In genomic region chr17:62717426-62718131, GRCm38 (mm10) we compare ENCODE assay signal across 22 mouse cellular contexts.
A peak's percentile ranks its signal among the peaks of the same experiment; 100 is the strongest.
DNase-seq lines count a peak whose midpoint lies in the region; ATAC-seq and TF ChIP-seq lines count a peak whose summit lies in the region.
"Had no signal": no experiment of that assay in that cellular context is flagged by ENCODE, and none has a peak within 500 bp of the region (broad histone marks: within the 10 kb centered on the region; RNA-seq: fewer than 3 reads in every experiment).

No protein-coding gene starts in this region.

- no peak overlapping the region for H3K4me2 ChIP-seq in embryonic facial prominence, embryonic 14.5 days (ENCODE audit: low read depth, low read length)
- no peak overlapping the region for H3K4me2 ChIP-seq in hindbrain, embryonic 13.5 days
- no peak overlapping the region for H3K4me2 ChIP-seq in hindbrain, postnatal 0 days (ENCODE audit: low read depth, low read length)
- H3K4me2 ChIP-seq in midbrain, embryonic 13.5 days (replicated peaks): no peak overlapping the region
- peak overlapping the region; percentile 30 for H3K4me2 ChIP-seq in neural tube, embryonic 15.5 days
- H3K4me2 ChIP-seq: embryonic facial prominence, embryonic 13.5 days; liver, embryonic 15.5 days; lung, embryonic 15.5 days; stomach, embryonic 15.5 days had no signal

- H3K9me3 ChIP-seq in embryonic facial prominence, embryonic 14.5 days (ENCODE audit: control insufficient read depth, low read length): no peaks in the 10 kb centered on the region
- no peaks in the 10 kb centered on the region for H3K9me3 ChIP-seq in embryonic facial prominence, embryonic 10.5 days
- no peaks in the 10 kb centered on the region for H3K9me3 ChIP-seq in hindbrain, embryonic 13.5 days
- no peaks in the 10 kb centered on the region for H3K9me3 ChIP-seq in hindbrain, postnatal 0 days (ENCODE audit: low read length)
- H3K9me3 ChIP-seq in midbrain, embryonic 13.5 days: no peaks in the 10 kb centered on the region
- H3K9me3 ChIP-seq in neural tube, embryonic 15.5 days (replicated peaks): no peaks in the 10 kb centered on the region
- H3K9me3 ChIP-seq: embryonic facial prominence, embryonic 13.5 days; limb, embryonic 10.5 days; liver, embryonic 15.5 days; lung, embryonic 15.5 days; stomach, embryonic 15.5 days had no signal

- no peak overlapping the region for H3K9ac ChIP-seq in embryonic facial prominence, embryonic 14.5 days (ENCODE audit: low read depth, low read length)
- H3K9ac ChIP-seq in hindbrain, embryonic 13.5 days: no peak overlapping the region
- H3K9ac ChIP-seq in hindbrain, postnatal 0 days (replicated peaks; ENCODE audit: low read length): no peak overlapping the region
- no peak overlapping the region for H3K9ac ChIP-seq in midbrain, embryonic 13.5 days (replicated peaks)
- H3K9ac ChIP-seq in neural tube, embryonic 15.5 days (replicated peaks): no peak overlapping the region; the same call in 1 of the 2 replicates
- H3K9ac ChIP-seq: embryonic facial prominence, embryonic 13.5 days; liver, embryonic 15.5 days; lung, embryonic 15.5 days; stomach, embryonic 15.5 days had no signal

- no peaks in the 10 kb centered on the region for H3K27me3 ChIP-seq in embryonic facial prominence, embryonic 14.5 days (replicated peaks; ENCODE audit: control insufficient read depth, insufficient read depth, low read length)
- no peaks in the 10 kb centered on the region for H3K27me3 ChIP-seq in embryonic facial prominence, embryonic 10.5 days (replicated peaks; ENCODE audit: low read depth, poor library complexity, severe bottlenecking)
- no peaks in the 10 kb centered on the region for H3K27me3 ChIP-seq in hindbrain, embryonic 13.5 days
- H3K27me3 ChIP-seq in hindbrain, postnatal 0 days (ENCODE audit: insufficient read depth, low read length): no peaks in the 10 kb centered on the region
- H3K27me3 ChIP-seq in midbrain, embryonic 13.5 days: no peaks in the 10 kb centered on the region
- H3K27me3 ChIP-seq in neural tube, embryonic 15.5 days (replicated peaks): no peaks in the 10 kb centered on the region
- H3K27me3 ChIP-seq: embryonic facial prominence, embryonic 13.5 days; liver, embryonic 15.5 days; lung, embryonic 15.5 days; stomach, embryonic 15.5 days had no signal

- TF ChIP-seq CTCF in hindbrain, postnatal 0 days (IDR thresholded peaks at IDR 0.05; ENCODE audit: low read depth): no peak

- H3K27ac ChIP-seq in embryonic facial prominence, embryonic 14.5 days (replicated peaks; ENCODE audit: low read depth, low read length): no peak overlapping the region; the same call in 1 of the 2 replicates
- H3K27ac ChIP-seq in embryonic facial prominence, embryonic 10.5 days (replicated peaks): no peak overlapping the region
- H3K27ac ChIP-seq in hindbrain, embryonic 13.5 days: peak overlapping the region; percentile 36
- no peak overlapping the region for H3K27ac ChIP-seq in hindbrain, postnatal 0 days
- no peak overlapping the region; the same call in none of the 2 replicates for H3K27ac ChIP-seq in midbrain, embryonic 13.5 days
- H3K27ac ChIP-seq in neural tube, embryonic 15.5 days (replicated peaks): peak overlapping the region; percentile 67
- H3K27ac ChIP-seq: embryonic facial prominence, embryonic 13.5 days; kidney, postnatal 0 days; limb, embryonic 10.5 days; liver, embryonic 15.5 days; lung, embryonic 15.5 days; macrophage; stomach, embryonic 15.5 days had no signal

- no peak overlapping the region for H3K4me3 ChIP-seq in embryonic facial prominence, embryonic 14.5 days (ENCODE audit: low read depth, low read length)
- no peak overlapping the region for H3K4me3 ChIP-seq in embryonic facial prominence, embryonic 10.5 days
- no peak overlapping the region for H3K4me3 ChIP-seq in hindbrain, embryonic 13.5 days
- H3K4me3 ChIP-seq in hindbrain, postnatal 0 days (ENCODE audit: low read length): no peak overlapping the region
- H3K4me3 ChIP-seq in midbrain, embryonic 13.5 days (replicated peaks): no peak overlapping the region
- no peak overlapping the region for H3K4me3 ChIP-seq in neural tube, embryonic 15.5 days (replicated peaks)
- H3K4me3 ChIP-seq: embryonic facial prominence, embryonic 13.5 days; limb, embryonic 10.5 days; liver, embryonic 15.5 days; lung, embryonic 15.5 days; stomach, embryonic 15.5 days had no signal

- peaks cover 6% of the 10 kb centered on the region; the same call in 1 of the 2 replicates for H3K4me1 ChIP-seq in embryonic facial prominence, embryonic 14.5 days (ENCODE audit: control insufficient read depth, insufficient read depth, low read length)
- H3K4me1 ChIP-seq in embryonic facial prominence, embryonic 10.5 days: peaks cover 43% of the 10 kb centered on the region
- H3K4me1 ChIP-seq in hindbrain, embryonic 13.5 days (replicated peaks): peaks cover 30% of the 10 kb centered on the region
- H3K4me1 ChIP-seq in hindbrain, postnatal 0 days (ENCODE audit: insufficient read depth, low read length): no peaks in the 10 kb centered on the region
- peaks cover 35% of the 10 kb centered on the region for H3K4me1 ChIP-seq in midbrain, embryonic 13.5 days (replicated peaks)
- peaks cover 42% of the 10 kb centered on the region for H3K4me1 ChIP-seq in neural tube, embryonic 15.5 days
- H3K4me1 ChIP-seq: liver, embryonic 15.5 days; lung, embryonic 15.5 days; stomach, embryonic 15.5 days had no signal

- ATAC-seq in embryonic facial prominence, embryonic 14.5 days (ENCODE audit: low read depth): peak; percentile 53; the same call in 1 of the 2 replicates
- no peak for ATAC-seq in hindbrain, embryonic 13.5 days (ENCODE audit: low FRiP score)
- no peak for ATAC-seq in hindbrain, postnatal 0 days
- ATAC-seq in midbrain, embryonic 13.5 days: peak; percentile 40; the same call in 1 of the 2 replicates
- peak; percentile 62 for ATAC-seq in neural tube, embryonic 15.5 days (ENCODE audit: low FRiP score)
- ATAC-seq in activated CD4-positive, CD25-positive, alpha-beta regulatory T cell, adult 4 months: no peak
- ATAC-seq: inflammation-experienced regulatory T-cells, adult 6 months had no signal

- H3K36me3 ChIP-seq in embryonic facial prominence, embryonic 14.5 days (ENCODE audit: control insufficient read depth, insufficient read depth, low read length): no peaks in the 10 kb centered on the region
- H3K36me3 ChIP-seq in embryonic facial prominence, embryonic 10.5 days (replicated peaks): no peaks in the 10 kb centered on the region
- H3K36me3 ChIP-seq in hindbrain, embryonic 13.5 days: no peaks in the 10 kb centered on the region
- no peaks in the 10 kb centered on the region for H3K36me3 ChIP-seq in hindbrain, postnatal 0 days (ENCODE audit: insufficient read depth, low read length)
- H3K36me3 ChIP-seq in midbrain, embryonic 13.5 days: no peaks in the 10 kb centered on the region
- H3K36me3 ChIP-seq in neural tube, embryonic 15.5 days: no peaks in the 10 kb centered on the region
- H3K36me3 ChIP-seq: embryonic facial prominence, embryonic 13.5 days; limb, embryonic 10.5 days; liver, embryonic 15.5 days; lung, embryonic 15.5 days; stomach, embryonic 15.5 days had no signal

- no peak for DNase-seq in embryonic facial prominence, embryonic 14.5 days (ENCODE audit: low spot score)
- DNase-seq in embryonic facial prominence, embryonic 10.5 days (ENCODE audit: low spot score): no peak
- no peak for DNase-seq in hindbrain, postnatal 0 days (ENCODE audit: low spot score)
- DNase-seq: adrenal gland, postnatal 10 days; cerebellum, adult 2 months; cerebellum, postnatal 25 days; gastrocnemius, postnatal 36 days; liver; right cerebral cortex, adult 18-20 months; thymus, postnatal 25 days had no signal

- WGBS in embryonic facial prominence, embryonic 14.5 days: 38% methylated on average over 12 of the region's 12 CpGs
- WGBS in embryonic facial prominence, embryonic 10.5 days: 29% methylated on average over 12 of the region's 12 CpGs
- 30% methylated on average over 12 of the region's 12 CpGs for WGBS in hindbrain, embryonic 13.5 days
- WGBS in hindbrain, postnatal 0 days: 36% methylated on average over 12 of the region's 12 CpGs
- WGBS in midbrain, embryonic 13.5 days: 11% methylated on average over 12 of the region's 12 CpGs
- WGBS in neural tube, embryonic 15.5 days: 20% methylated on average over 12 of the region's 12 CpGs

Comparison
In these comparisons a context has a peak if more than half of its experiments do, and no peak if none do; other contexts are left out.
1. H3K27ac ChIP-seq: peak in hindbrain, embryonic 13.5 days (single experiment) and neural tube, embryonic 15.5 days (single experiment); none in embryonic facial prominence, embryonic 14.5 days (single experiment), embryonic facial prominence, embryonic 10.5 days (single experiment), hindbrain, postnatal 0 days (single experiment) and midbrain, embryonic 13.5 days (single experiment).
2. ATAC-seq: peak in embryonic facial prominence, embryonic 14.5 days (single experiment), midbrain, embryonic 13.5 days (single experiment) and neural tube, embryonic 15.5 days (single experiment); none in hindbrain, embryonic 13.5 days (single experiment), hindbrain, postnatal 0 days (single experiment) and activated CD4-positive, CD25-positive, alpha-beta regulatory T cell, adult 4 months (single experiment).